Mouse (Mus musculus): ENCODE results near the gene Pfas. TPM values are rescaled to one million over a fixed set of nuclear protein-coding genes. Genes with fewer than 3 reads are reported as not detected.
"Not testable (repeated sequence)": the region's sequence is repeated elsewhere in the genome, so short reads cannot be mapped to it uniquely, and the experiment has no call there.

The Pfas gene
- polyA plus RNA-seq, 1 experiment from 2014 or later: 24.1 TPM

- Histone ChIP-seq H3K36me3 (ENCODE audit: control insufficient read depth, insufficient read depth, low read length) (peaks cover 39% of the 10 kb centered on the region), H3K27ac (ENCODE audit: low read length) (no peak overlapping the region), H3K9me3 (replicated peaks; ENCODE audit: control insufficient read depth, low read length) (no peaks in the 10 kb centered on the region), H3K4me2 (ENCODE audit: low read depth, low read length) (no peak overlapping the region), H3K4me1 (ENCODE audit: control insufficient read depth, insufficient read depth, low read length) (no peaks in the 10 kb centered on the region), H3K9ac (ENCODE audit: low read length) (no peak overlapping the region), H3K4me3 (replicated peaks; ENCODE audit: low read length) (no peak overlapping the region), H3K27me3 (ENCODE audit: control insufficient read depth, insufficient read depth, low read length) (no peaks in the 10 kb centered on the region)
- no peak for ATAC-seq (ENCODE audit: insufficient read depth, low FRiP score)
- WGBS: 80% methylated on average over 2 of the region's 2 CpGs
These were observed 20.5 kb upstream of the Pfas start for GRCm38 (mm10) chr11:69028805-69029204.

- H3K36me3 ChIP-seq (ENCODE audit: control insufficient read depth, insufficient read depth, low read length): peaks cover 35% of the 10 kb centered on the region; the same call in 1 of the 2 replicates
- H3K4me3 ChIP-seq (replicated peaks; ENCODE audit: low read length): no peak overlapping the region
- H3K9me3 ChIP-seq (replicated peaks; ENCODE audit: control insufficient read depth, low read length): no peaks in the 10 kb centered on the region
- H3K4me1 ChIP-seq (ENCODE audit: control insufficient read depth, insufficient read depth, low read length): no peaks in the 10 kb centered on the region
- WGBS: 85% methylated on average over 3 of the region's 3 CpGs
- no peak overlapping the region for H3K27ac ChIP-seq (ENCODE audit: low read length)
- no peak overlapping the region for H3K4me2 ChIP-seq (ENCODE audit: low read depth, low read length)
- H3K9ac ChIP-seq (ENCODE audit: low read length): no peak overlapping the region
- no peaks in the 10 kb centered on the region for H3K27me3 ChIP-seq (ENCODE audit: control insufficient read depth, insufficient read depth, low read length)
- no peak for ATAC-seq (ENCODE audit: insufficient read depth, low FRiP score)
These were observed 18.3 kb upstream of the Pfas start for GRCm38 (mm10) chr11:69026562-69026961.

DNA sequence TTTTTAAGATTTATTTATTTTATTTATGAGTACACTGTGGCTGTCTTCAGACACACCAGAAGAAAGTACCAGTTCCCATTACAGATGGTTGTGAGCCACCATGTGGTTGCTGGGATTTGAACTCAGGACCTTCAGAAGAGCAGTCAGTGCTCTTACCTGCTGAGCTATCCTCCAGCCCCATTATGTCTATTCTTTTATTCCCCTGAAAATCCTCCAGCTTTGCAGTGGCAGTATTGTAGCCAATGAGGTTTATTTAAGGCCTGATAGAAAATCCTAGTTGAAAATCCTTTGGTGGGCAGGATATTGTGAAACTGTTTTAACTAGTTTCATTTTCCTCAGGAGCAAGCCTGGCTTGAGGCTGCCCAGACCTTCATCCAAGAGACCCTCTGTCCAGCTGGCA is 12.4 kb upstream of the Pfas start:
- no peak for ATAC-seq (ENCODE audit: insufficient read depth, low FRiP score)
- H3K9ac ChIP-seq (ENCODE audit: low read length): no peak overlapping the region
- no peaks in the 10 kb centered on the region for H3K27me3 ChIP-seq (ENCODE audit: control insufficient read depth, insufficient read depth, low read length)
- H3K9me3 ChIP-seq (replicated peaks; ENCODE audit: control insufficient read depth, low read length): no peaks in the 10 kb centered on the region
- H3K4me1 ChIP-seq (ENCODE audit: control insufficient read depth, insufficient read depth, low read length): peaks cover 12% of the 10 kb centered on the region
- H3K36me3 ChIP-seq (ENCODE audit: control insufficient read depth, insufficient read depth, low read length): peaks cover 14% of the 10 kb centered on the region; the same call in 1 of the 2 replicates
- no peak overlapping the region for H3K4me2 ChIP-seq (ENCODE audit: low read depth, low read length)
- H3K4me3 ChIP-seq (replicated peaks; ENCODE audit: low read length): no peak overlapping the region
- no peak overlapping the region for H3K27ac ChIP-seq (ENCODE audit: low read length)

DNA sequence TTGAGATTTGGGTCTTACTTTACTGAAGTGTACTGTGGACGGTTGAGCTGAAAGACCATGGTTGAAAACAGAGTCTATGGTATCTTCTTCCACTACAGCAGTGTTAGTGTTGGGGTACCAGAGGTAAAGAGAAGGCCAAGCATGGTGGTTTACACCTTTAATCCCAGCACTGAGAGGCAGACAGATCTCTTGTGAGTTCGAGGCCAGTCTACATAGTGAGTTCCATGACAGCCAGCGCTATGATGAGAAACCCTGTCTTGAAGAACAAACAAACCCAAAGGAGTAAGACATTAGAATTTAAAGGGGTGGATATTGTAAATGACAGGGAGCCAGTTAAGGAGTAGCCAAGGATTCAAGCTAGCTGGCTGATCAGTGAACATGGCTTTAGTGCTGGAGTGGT is 8.5 kb upstream of the Pfas start:
- peak overlapping the region; percentile 91 for H3K27ac ChIP-seq (ENCODE audit: low read length)
- peaks cover 12% of the 10 kb centered on the region for H3K4me1 ChIP-seq (ENCODE audit: control insufficient read depth, insufficient read depth, low read length)
- WGBS: 56% methylated on average over 3 of the region's 3 CpGs
- peak overlapping the region; percentile 70 for H3K4me3 ChIP-seq (replicated peaks; ENCODE audit: low read length)
- H3K27me3 ChIP-seq (ENCODE audit: control insufficient read depth, insufficient read depth, low read length): no peaks in the 10 kb centered on the region
- no peaks in the 10 kb centered on the region for H3K36me3 ChIP-seq (ENCODE audit: control insufficient read depth, insufficient read depth, low read length)
- no peaks in the 10 kb centered on the region for H3K9me3 ChIP-seq (replicated peaks; ENCODE audit: control insufficient read depth, low read length)
- no peak for ATAC-seq (ENCODE audit: insufficient read depth, low FRiP score)
- H3K9ac ChIP-seq (ENCODE audit: low read length): peak overlapping the region; percentile 85
- H3K4me2 ChIP-seq (ENCODE audit: low read depth, low read length): peak overlapping the region; percentile 89

- Histone ChIP-seq H3K4me2 (ENCODE audit: low read depth, low read length) (peak within 1 kb of the TSS; percentile 89), H3K9ac (ENCODE audit: low read length) (peak within 1 kb of the TSS; percentile 85), H3K27ac (ENCODE audit: low read length) (peak within 1 kb of the TSS; percentile 91), H3K4me1 (ENCODE audit: control insufficient read depth, insufficient read depth, low read length) (peaks cover 18% of the 10 kb centered on the region), H3K27me3 (ENCODE audit: control insufficient read depth, insufficient read depth, low read length) (no peaks in the 10 kb centered on the region), H3K9me3 (replicated peaks; ENCODE audit: control insufficient read depth, low read length) (no peaks in the 10 kb centered on the region), H3K4me3 (replicated peaks; ENCODE audit: low read length) (peak within 1 kb of the TSS; percentile 70), H3K36me3 (ENCODE audit: control insufficient read depth, insufficient read depth, low read length) (no peaks in the 10 kb centered on the region)
- WGBS: 2% methylated on average over 38 of the region's 38 CpGs
- ATAC-seq (ENCODE audit: insufficient read depth, low FRiP score): peak; percentile 94
These were observed 7.6 kb upstream of the Pfas start, which contains the start of gene Ctc1 for GRCm38 (mm10) chr11:69015644-69016441. Gene Ctc1 (plus strand): TSS chr11:69015911.

GRCm38 (mm10) chr11:69012071-69012601 is 3.9 kb upstream of the Pfas start:
- ATAC-seq (ENCODE audit: insufficient read depth, low FRiP score): peak; percentile 73
- Histone ChIP-seq H3K36me3 (ENCODE audit: control insufficient read depth, insufficient read depth, low read length) (no peaks in the 10 kb centered on the region), H3K4me1 (ENCODE audit: control insufficient read depth, insufficient read depth, low read length) (peaks cover 21% of the 10 kb centered on the region), H3K9me3 (replicated peaks; ENCODE audit: control insufficient read depth, low read length) (no peaks in the 10 kb centered on the region), H3K9ac (ENCODE audit: low read length) (peak overlapping the region; percentile 75), H3K27me3 (ENCODE audit: control insufficient read depth, insufficient read depth, low read length) (no peaks in the 10 kb centered on the region), H3K27ac (ENCODE audit: low read length) (peak overlapping the region; percentile 92), H3K4me2 (ENCODE audit: low read depth, low read length) (peak overlapping the region; percentile 82), H3K4me3 (replicated peaks; ENCODE audit: low read length) (peak overlapping the region; percentile 56)
- under 1% methylated on average over 18 of the region's 18 CpGs for WGBS

DNA sequence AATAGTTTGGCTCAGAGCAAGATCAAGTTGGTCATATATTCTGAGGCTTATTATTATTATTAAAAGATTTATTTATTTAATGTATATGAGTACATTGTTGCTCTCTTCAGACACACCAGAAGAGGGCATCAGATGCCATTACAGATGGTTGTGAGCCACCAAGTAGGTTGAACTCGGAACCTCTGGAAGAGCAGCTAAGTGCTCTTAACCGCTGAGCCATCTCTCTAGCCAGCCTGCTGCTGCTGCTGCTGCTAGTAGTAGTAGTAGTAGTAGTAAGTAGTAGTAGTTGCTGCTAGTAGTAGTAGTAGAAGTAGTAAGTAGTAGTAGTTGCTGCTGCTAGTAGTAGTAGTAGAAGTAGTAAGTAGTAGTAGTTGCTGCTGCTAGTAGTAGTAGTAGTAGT is 3.2 kb upstream of the Pfas start:
- H3K4me2 ChIP-seq (ENCODE audit: low read depth, low read length): peak overlapping the region; percentile 82
- not testable (repeated sequence) for H3K9me3 ChIP-seq (replicated peaks; ENCODE audit: control insufficient read depth, low read length); H3K27ac ChIP-seq (ENCODE audit: low read length); ATAC-seq (ENCODE audit: insufficient read depth, low FRiP score); H3K27me3 ChIP-seq (ENCODE audit: control insufficient read depth, insufficient read depth, low read length); H3K36me3 ChIP-seq (ENCODE audit: control insufficient read depth, insufficient read depth, low read length)
- H3K4me3 ChIP-seq (replicated peaks; ENCODE audit: low read length): peak overlapping the region; percentile 56
- WGBS: 52% methylated on average over 2 of the region's 2 CpGs
- H3K9ac ChIP-seq (ENCODE audit: low read length): peak overlapping the region; percentile 21; the same call in 1 of the 2 replicates
- peaks cover 16% of the 10 kb centered on the region for H3K4me1 ChIP-seq (ENCODE audit: control insufficient read depth, insufficient read depth, low read length)

DNA sequence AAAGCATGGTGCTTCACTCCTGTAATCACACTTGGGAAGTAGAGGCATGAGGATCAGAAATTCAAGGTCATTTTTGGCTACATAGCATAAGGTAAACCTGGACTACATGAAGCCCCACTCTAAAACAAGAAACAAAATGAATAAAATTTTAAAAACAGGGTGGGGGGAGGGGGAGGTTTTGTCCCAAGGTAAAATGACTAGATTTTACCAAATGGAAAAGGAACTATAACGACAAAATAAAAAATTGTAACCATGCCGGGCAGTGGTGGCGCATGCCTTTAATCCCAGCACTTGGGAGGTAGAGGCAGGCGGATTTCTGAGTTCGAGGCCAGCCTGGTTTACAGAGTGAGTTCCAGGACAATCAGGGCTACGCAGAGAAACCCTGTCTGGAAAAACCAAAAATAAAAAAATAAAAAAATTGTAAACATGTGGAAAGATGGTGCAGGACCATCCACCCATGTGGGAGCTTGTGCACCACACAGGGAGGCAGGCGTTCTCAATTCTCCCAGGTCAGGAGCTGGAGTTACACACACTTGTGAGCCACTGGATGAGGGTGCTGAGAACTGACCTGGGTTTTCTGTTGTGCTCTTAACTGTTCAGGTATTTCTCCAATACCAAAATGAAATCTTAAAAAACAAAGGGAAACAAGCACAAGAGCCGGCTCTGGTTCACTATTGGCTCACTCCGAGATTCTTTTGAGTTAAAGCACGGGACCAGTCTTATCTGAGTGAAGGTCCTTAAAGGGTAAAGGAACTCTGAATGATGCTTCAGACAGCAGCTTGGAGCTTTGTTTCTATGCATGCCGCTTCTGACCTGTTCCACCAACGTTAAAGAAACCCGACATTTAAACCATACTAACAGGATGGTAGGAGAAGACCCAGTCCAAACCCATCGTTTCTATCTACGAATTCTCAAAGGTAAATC is 2.4 kb upstream of the Pfas start:
- no peak for ATAC-seq (ENCODE audit: insufficient read depth, low FRiP score)
- 87% methylated on average over 15 of the region's 15 CpGs for WGBS
- H3K9ac ChIP-seq (ENCODE audit: low read length): no peak overlapping the region

More for the DNA sequence above, 2.4 kb upstream of the Pfas start:
- H3K9me3 ChIP-seq (replicated peaks; ENCODE audit: control insufficient read depth, low read length): no peaks in the 10 kb centered on the region
- no peak overlapping the region for H3K4me3 ChIP-seq (replicated peaks; ENCODE audit: low read length)
- peaks cover 15% of the 10 kb centered on the region for H3K4me1 ChIP-seq (ENCODE audit: control insufficient read depth, insufficient read depth, low read length)
- no peak overlapping the region for H3K27ac ChIP-seq (ENCODE audit: low read length)
- no peaks in the 10 kb centered on the region for H3K36me3 ChIP-seq (ENCODE audit: control insufficient read depth, insufficient read depth, low read length)
- H3K4me2 ChIP-seq (ENCODE audit: low read depth, low read length): peak overlapping the region; percentile 82; the same call in 1 of the 2 replicates
- H3K27me3 ChIP-seq (ENCODE audit: control insufficient read depth, insufficient read depth, low read length): no peaks in the 10 kb centered on the region
